Mouse (Mus musculus) lung, postnatal 0 days (tissue): ENCODE data around the gene Gucy2c.

Experiments used
- CTCF ChIP-seq: IDR thresholded peaks from 2 replicates; pipeline ENCODE4 v1.5.1; 2016; ENCODE audit warnings: antibody characterized with exemption, mild to moderate bottlenecking
- EP300 ChIP-seq: IDR thresholded peaks from 2 replicates; pipeline ENCODE4 v1.6.1; 2016; ENCODE audit warnings: antibody characterized with exemption, mild to moderate bottlenecking, control low read depth

DNA sequence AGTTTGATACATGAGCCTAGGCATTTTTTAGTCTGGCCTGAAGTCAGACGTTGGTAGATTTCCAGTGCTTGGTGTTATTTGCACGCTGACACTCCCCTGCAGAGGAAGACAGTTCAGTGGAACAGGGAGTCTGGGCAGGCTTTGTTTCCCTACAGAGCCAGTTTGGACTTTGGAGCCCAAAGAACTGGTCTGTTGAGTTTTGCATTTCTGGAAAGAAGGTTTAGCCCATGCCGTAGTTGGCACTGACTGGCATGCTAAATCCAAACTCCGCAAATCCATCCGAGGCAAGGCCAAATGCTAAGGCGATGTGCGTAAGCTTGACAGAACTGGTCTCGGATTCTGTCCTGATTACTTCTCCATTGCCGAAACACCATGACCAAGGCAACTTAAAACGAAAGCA lies 29.6 kb upstream of the Gucy2c start:
- no peak for TF ChIP-seq CTCF
- TF ChIP-seq EP300, result no peak
